Mouse (Mus musculus) heart, embryonic 16.5 days (tissue): ENCODE data around the gene Gm49387. TPM values are rescaled to one million over a fixed set of nuclear protein-coding genes. Genes with fewer than 3 reads are reported as not detected.
"Not testable (repeated sequence)": the region's sequence is repeated elsewhere in the genome, so short reads cannot be mapped to it uniquely, and the experiment has no call there.

Source experiments
- ATAC-seq: fragments of 200-750 bp; cut with Nextera tagmentation; replicated peaks from 2 replicates; pipeline ENCODE4 v1.8.0; 2017; ENCODE audit warnings: moderate number of reproducible peaks; ENCODE audit not compliant: insufficient read depth, low FRiP score; ENCODE audit errors: extremely low read depth
- H3K27ac ChIP-seq: fragments of 300-500 bp; sonication (generic); 2 replicates; pipeline ENCODE4 v1.5.1; 2014; ENCODE audit warnings: mild to moderate bottlenecking, low read length, control low read depth, moderate library complexity
- H3K27me3 ChIP-seq: fragments of 300-500 bp; sonication (generic); 2 replicates; pipeline ENCODE4 v1.6.1; 2014; ENCODE audit warnings: low read length, mixed read lengths; ENCODE audit not compliant: control insufficient read depth, insufficient read depth
- H3K36me3 ChIP-seq: fragments of 300-500 bp; sonication (generic); 2 replicates; pipeline ENCODE4 v1.6.1; 2014; ENCODE audit not compliant: control insufficient read depth, insufficient read depth
- H3K4me1 ChIP-seq: fragments of 300-500 bp; sonication (generic); 2 replicates; pipeline ENCODE4 v1.6.1; 2014; ENCODE audit warnings: low read length, mixed read lengths; ENCODE audit not compliant: control insufficient read depth, insufficient read depth
- H3K4me2 ChIP-seq: fragments of 300-500 bp; sonication (generic); 2 replicates; pipeline ENCODE4 v1.6.1; 2014; ENCODE audit warnings: low read depth, mild to moderate bottlenecking, control low read depth, low read length
- H3K4me3 ChIP-seq: fragments of 300-500 bp; sonication (generic); 2 replicates; pipeline ENCODE4 v1.5.1; 2014; ENCODE audit warnings: mild to moderate bottlenecking, control low read depth, low read length
- H3K9ac ChIP-seq: fragments of 300-500 bp; sonication (generic); 2 replicates; pipeline ENCODE4 v1.6.1; 2014; ENCODE audit warnings: low read length, control low read depth
- H3K9me3 ChIP-seq: fragments of 300-500 bp; sonication (generic); replicated peaks from 2 replicates; pipeline ENCODE4 v1.6.1; 2016; ENCODE audit warnings: low read length; ENCODE audit not compliant: control insufficient read depth
- WGBS: fragments of 180-500 bp; shearing (Covaris S2); extraction: QIAGEN DNeasy Blood & Tissue Kit; methylation state at CpG from one replicate; pipeline ENCODE4 v1.1.7; 2014; 5-methylcytosine and 5-hydroxymethylcytosine counted together
- polyA plus RNA-seq: library from polyadenylated mRNA; unstranded; fragments of >200 nt; fragmentation: Nextera tagmentation; extraction: Ambion mirVana; gene quantifications from 2 replicates; pipeline ENCODE4 v1.2.1, GENCODE M21; 2015

Gene Gm49387
- polyA plus RNA-seq, 1 experiment from 2014 or later: 0.87 TPM

GRCm38 (mm10) chr14:31620591-31621223 is 20.0 kb downstream of the Gm49387 start:
- Histone ChIP-seq H3K9ac (no peak overlapping the region), H3K27ac (no peak overlapping the region)

GRCm38 (mm10) chr14:31617997-31618396 is 22.7 kb downstream of the Gm49387 start:
- no peak for ATAC-seq
- WGBS: 66% methylated on average over 3 of the region's 3 CpGs
- H3K36me3 ChIP-seq: peaks cover 4% of the 10 kb centered on the region; the same call in 1 of the 2 replicates

More at GRCm38 (mm10) chr14:31620591-31621223, 20.0 kb downstream of the Gm49387 start:
- Histone ChIP-seq H3K9me3 (no peaks in the 10 kb centered on the region), H3K4me2 (no peak overlapping the region), H3K4me1 (peaks cover 3% of the 10 kb centered on the region; the same call in 1 of the 2 replicates), H3K27me3 (no peaks in the 10 kb centered on the region), H3K36me3 (0 out of 2 replicates have a peak, but pooled peaks cover 4% of the 10 kb centered on the region), H3K4me3 (no peak overlapping the region)
- ATAC-seq: no peak
- WGBS: 56% methylated on average over 9 of the region's 9 CpGs

GRCm38 (mm10) chr14:31617204-31617603 is 23.5 kb downstream of the Gm49387 start:
- WGBS: 81% methylated on average over 9 of the region's 9 CpGs
- H3K4me1 ChIP-seq: peaks cover 3% of the 10 kb centered on the region; the same call in 1 of the 2 replicates
- H3K4me3 ChIP-seq: no peak overlapping the region
- H3K36me3 ChIP-seq: peaks cover 7% of the 10 kb centered on the region; the same call in 1 of the 2 replicates
- ATAC-seq: no peak
- H3K4me2 ChIP-seq: no peak overlapping the region
- no peaks in the 10 kb centered on the region for H3K27me3 ChIP-seq
- H3K9me3 ChIP-seq: no peaks in the 10 kb centered on the region
- H3K27ac ChIP-seq: no peak overlapping the region
- H3K9ac ChIP-seq: no peak overlapping the region

More at GRCm38 (mm10) chr14:31617997-31618396, 22.7 kb downstream of the Gm49387 start:
- no peak overlapping the region for H3K9ac ChIP-seq
- peaks cover 3% of the 10 kb centered on the region; the same call in 1 of the 2 replicates for H3K4me1 ChIP-seq
- H3K27me3 ChIP-seq: no peaks in the 10 kb centered on the region
- no peaks in the 10 kb centered on the region for H3K9me3 ChIP-seq
- H3K4me3 ChIP-seq: no peak overlapping the region
- no peak overlapping the region for H3K27ac ChIP-seq
- H3K4me2 ChIP-seq: no peak overlapping the region

DNA sequence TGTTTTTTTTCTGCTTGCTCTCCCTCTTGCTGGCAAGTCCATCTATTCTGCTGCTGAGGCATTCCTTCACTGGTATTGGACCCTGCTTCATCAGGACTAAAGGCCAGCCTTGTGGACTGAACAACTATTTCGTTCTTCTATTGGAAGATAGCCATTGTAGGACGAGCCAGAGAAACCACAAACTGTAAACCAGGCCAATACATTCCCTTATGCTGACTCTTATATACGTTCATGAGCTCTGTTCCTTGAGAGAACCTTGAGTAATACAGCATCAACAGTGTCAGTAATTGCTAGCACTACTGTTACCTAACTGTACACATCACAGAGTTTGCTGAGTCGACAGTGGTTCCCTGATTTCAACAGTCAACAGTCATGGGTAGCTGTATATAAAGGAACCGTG is 27.0 kb downstream of the Gm49387 start:
- no peak overlapping the region for H3K27ac ChIP-seq
- H3K36me3 ChIP-seq: peaks cover 7% of the 10 kb centered on the region; the same call in 1 of the 2 replicates
- H3K9ac ChIP-seq: no peak overlapping the region
- ATAC-seq: no peak
- H3K4me1 ChIP-seq: no peaks in the 10 kb centered on the region
- no peaks in the 10 kb centered on the region for H3K27me3 ChIP-seq
- no peak overlapping the region for H3K4me2 ChIP-seq
- H3K9me3 ChIP-seq: no peaks in the 10 kb centered on the region
- 78% methylated on average over 5 of the region's 5 CpGs for WGBS
- H3K4me3 ChIP-seq: no peak overlapping the region

GRCm38 (mm10) chr14:31611986-31612385 is 28.7 kb downstream of the Gm49387 start:
- no peak overlapping the region for H3K4me2 ChIP-seq
- 64% methylated on average over 4 of the region's 4 CpGs for WGBS
- no peaks in the 10 kb centered on the region for H3K4me1 ChIP-seq
- no peaks in the 10 kb centered on the region for H3K9me3 ChIP-seq
- peaks cover 5% of the 10 kb centered on the region; the same call in 1 of the 2 replicates for H3K36me3 ChIP-seq
- no peak overlapping the region for H3K9ac ChIP-seq
- no peak for ATAC-seq
- no peaks in the 10 kb centered on the region for H3K27me3 ChIP-seq
- H3K4me3 ChIP-seq: no peak overlapping the region
- H3K27ac ChIP-seq: no peak overlapping the region

- no peaks in the 10 kb centered on the region for H3K36me3 ChIP-seq
- H3K9ac ChIP-seq: no peak overlapping the region
- no peaks in the 10 kb centered on the region for H3K27me3 ChIP-seq
- H3K4me2 ChIP-seq: no peak overlapping the region
- ATAC-seq: no peak
- H3K4me3 ChIP-seq: no peak overlapping the region
- no peak overlapping the region for H3K27ac ChIP-seq
- no peaks in the 10 kb centered on the region for H3K9me3 ChIP-seq
- whole genome bisulfite sequencing: 46% methylated on average over 6 of the region's 6 CpGs
- no peaks in the 10 kb centered on the region for H3K4me1 ChIP-seq
These were observed 35.2 kb downstream of the Gm49387 start for GRCm38 (mm10) chr14:31605514-31605913.

DNA sequence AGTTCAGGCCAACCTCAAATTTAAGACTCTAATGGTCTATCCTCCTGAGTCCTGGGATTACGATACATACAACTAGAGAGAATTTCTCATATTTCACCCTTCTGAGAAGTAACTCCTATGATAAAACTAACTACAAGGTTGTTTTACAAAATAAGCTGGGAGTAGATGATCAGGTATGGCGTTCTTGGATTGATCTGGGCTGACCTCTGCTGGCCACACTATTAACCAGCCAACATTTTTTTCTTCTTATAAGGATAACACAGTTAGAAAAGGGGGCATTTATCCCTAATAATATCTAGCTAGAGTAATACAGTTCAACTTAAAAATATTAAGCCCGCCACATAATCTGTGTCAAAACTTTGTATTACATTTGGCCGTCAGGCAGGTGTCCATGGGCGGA is 35.8 kb downstream of the Gm49387 start:
- Histone ChIP-seq H3K36me3 (no peaks in the 10 kb centered on the region), H3K4me1 (no peaks in the 10 kb centered on the region), H3K9me3 (no peaks in the 10 kb centered on the region), H3K27ac (no peak overlapping the region), H3K27me3 (no peaks in the 10 kb centered on the region), H3K4me2 (no peak overlapping the region), H3K4me3 (no peak overlapping the region), H3K9ac (no peak overlapping the region)
- WGBS: 61% methylated on average over 5 of the region's 5 CpGs
- ATAC-seq: no peak

GRCm38 (mm10) chr14:31602616-31602979 is 38.1 kb downstream of the Gm49387 start:
- 72% methylated on average over 6 of the region's 6 CpGs for WGBS
- H3K27me3 ChIP-seq, H3K9me3 ChIP-seq, H3K9ac ChIP-seq, H3K27ac ChIP-seq, H3K4me1 ChIP-seq, H3K36me3 ChIP-seq, H3K4me3 ChIP-seq, ATAC-seq, H3K4me2 ChIP-seq: not testable (repeated sequence)

GRCm38 (mm10) chr14:31601908-31602615 is 38.6 kb downstream of the Gm49387 start:
- no peaks in the 10 kb centered on the region for H3K36me3 ChIP-seq
- ATAC-seq: no peak
- WGBS: 90% methylated on average over 14 of the region's 14 CpGs
- H3K4me3 ChIP-seq: no peak overlapping the region
- no peaks in the 10 kb centered on the region for H3K4me1 ChIP-seq
- no peaks in the 10 kb centered on the region for H3K27me3 ChIP-seq
- H3K9ac ChIP-seq: no peak overlapping the region
- no peaks in the 10 kb centered on the region for H3K9me3 ChIP-seq
- no peak overlapping the region for H3K4me2 ChIP-seq
- no peak overlapping the region for H3K27ac ChIP-seq
